Mouse (Mus musculus) layer of hippocampus, postnatal 25 days (tissue): ENCODE results near the gene Ehd1. TPM values are rescaled to one million over a fixed set of nuclear protein-coding genes. Genes with fewer than 3 reads are reported as not detected.
"Not testable (repeated sequence)": the region's sequence is repeated elsewhere in the genome, so short reads cannot be mapped to it uniquely, and the experiment has no call there.

ENCODE experiments used
- DNase-seq, 2 experiments: peaks; one replicate each; pipeline ENCODE4 v3.0.0; 2022; ENCODE audit warnings: mixed read lengths in 2 of 2, low spot score in 1 of 2; ENCODE audit errors: extremely low spot score in 1 of 2
- total RNA-seq, 2 experiments: library from RNA; stranded (reverse); gene quantifications; 2 replicates each; pipeline ENCODE4 v1.2.3; 2021

Ehd1 gene
- total RNA-seq, 2 experiments from 2014 or later, result 84.9 to 88.6 TPM

- DNase-seq, result no peak
Measured at GRCm38 (mm10) chr19:6297641-6298040, 21.1 kb downstream of the Ehd1 start.

- no peak for DNase-seq
Measured at GRCm38 (mm10) chr19:6299003-6299402, 22.5 kb downstream of the Ehd1 start.

- no peak for DNase-seq
Measured at GRCm38 (mm10) chr19:6299450-6300267, 23.1 kb downstream of the Ehd1 start.

GRCm38 (mm10) chr19:6300402-6300841 is 23.9 kb downstream of the Ehd1 start:
- no peak for DNase-seq

- no peak for DNase-seq
Measured at GRCm38 (mm10) chr19:6302114-6302513, 25.6 kb downstream of the Ehd1 start.

GRCm38 (mm10) chr19:6302522-6302921 is 26.0 kb downstream of the Ehd1 start:
- DNase-seq, result peak in 1 of 2 experiments; percentile 34

- DNase-seq, result no peak
Measured at GRCm38 (mm10) chr19:6303831-6304230, 27.3 kb downstream of the Ehd1 start.

GRCm38 (mm10) chr19:6304787-6305516 is 28.4 kb downstream of the Ehd1 start:
- peak; percentile 74 to 91 for DNase-seq

GRCm38 (mm10) chr19:6305517-6306115 is 29.1 kb downstream of the Ehd1 start:
- DNase-seq, result no peak

- DNase-seq, result peak in 1 of 2 experiments; percentile 37
Measured at GRCm38 (mm10) chr19:6306137-6306551, 29.6 kb downstream of the Ehd1 start, which contains the start of gene Cdc42bpg. Gene Cdc42bpg, plus strand, starts transcription at chr19:6306456.

GRCm38 (mm10) chr19:6306586-6306985 is 30.1 kb downstream of the Ehd1 start:
- DNase-seq, result peak in 1 of 2 experiments; percentile 70

- DNase-seq, result no peak
Measured at GRCm38 (mm10) chr19:6307733-6308531, 31.4 kb downstream of the Ehd1 start.

GRCm38 (mm10) chr19:6310181-6310580 is 33.7 kb downstream of the Ehd1 start:
- DNase-seq, result no peak

- DNase-seq, result not testable (repeated sequence)
Measured at GRCm38 (mm10) chr19:6311783-6312182, 35.3 kb downstream of the Ehd1 start.

GRCm38 (mm10) chr19:6313796-6314195 is 37.3 kb downstream of the Ehd1 start:
- DNase-seq, result no peak

GRCm38 (mm10) chr19:6314513-6314912 is 38.0 kb downstream of the Ehd1 start:
- no peak for DNase-seq

GRCm38 (mm10) chr19:6315573-6315972 is 39.0 kb downstream of the Ehd1 start:
- DNase-seq, result no peak

GRCm38 (mm10) chr19:6318145-6318544 is 41.6 kb downstream of the Ehd1 start:
- no peak for DNase-seq

GRCm38 (mm10) chr19:6321358-6321757 is 44.8 kb downstream of the Ehd1 start:
- DNase-seq, result no peak
